Mouse (Mus musculus) kidney, postnatal 10 days (tissue): Measurements from ENCODE around the gene Caskin1.

Experiments
- DNase-seq: peaks from one replicate; pipeline ENCODE4 v3.0.0; 2021; ENCODE audit warnings: mixed read lengths

Caskin1 gene

GRCm38 (mm10) chr17:24533099-24533992 is 44.9 kb downstream of the Caskin1 start:
- DNase-seq = peak; percentile 91

DNA sequence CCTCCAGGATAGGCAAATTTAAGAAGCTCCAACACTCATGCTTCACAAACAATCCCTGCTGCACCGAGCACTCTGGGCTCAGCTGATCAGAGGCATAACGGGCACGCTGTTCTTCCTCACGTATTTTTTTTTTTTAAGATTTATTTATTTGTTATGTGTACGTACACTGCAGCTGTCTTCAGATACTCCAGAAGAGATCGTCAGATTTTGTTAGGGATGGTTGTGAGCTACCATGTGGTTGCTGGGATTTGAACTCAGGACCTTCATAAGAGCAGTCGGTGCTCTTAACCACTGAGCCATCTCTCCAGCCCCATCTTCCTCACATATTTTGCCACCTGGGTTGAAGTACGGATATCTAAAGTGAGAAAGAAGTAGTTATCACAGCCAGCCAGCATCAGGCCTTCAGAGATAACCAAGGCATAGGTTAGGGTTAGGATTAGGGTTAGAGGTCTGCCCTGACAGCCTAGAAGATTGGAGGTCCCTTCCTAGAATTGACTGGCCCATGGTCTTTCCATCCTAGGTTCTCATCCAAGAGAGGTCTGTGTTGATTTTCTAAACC is 45.8 kb downstream of the Caskin1 start, which contains the start of gene Rab26:
Rab26 (minus strand) TSS at position 51 of the 559 bp plus-strand sequence.
- DNase-seq = no peak

- no peak for DNase-seq
Observed at GRCm38 (mm10) chr17:24535300-24535699, 46.9 kb downstream of the Caskin1 start.

DNA sequence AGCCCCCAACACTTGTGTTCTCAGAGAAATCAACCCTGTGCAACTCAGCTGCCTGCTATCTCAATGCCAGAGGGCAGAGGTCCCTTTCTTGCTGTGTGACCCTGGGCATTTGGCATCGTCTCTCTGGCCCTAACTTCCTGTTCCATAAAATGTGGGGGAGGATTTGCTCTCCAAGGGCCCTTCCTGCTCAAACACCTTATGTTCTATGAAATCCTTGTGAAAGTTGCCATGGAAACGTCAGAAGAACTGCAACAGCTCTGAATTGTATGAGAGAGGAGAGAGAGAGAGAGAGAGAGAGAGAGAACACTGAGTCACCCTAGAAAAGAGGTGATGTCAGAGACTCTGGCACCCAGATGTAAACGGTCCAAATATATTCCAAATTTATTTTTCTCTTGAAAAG is 49.1 kb downstream of the Caskin1 start:
- DNase-seq = no peak

GRCm38 (mm10) chr17:24538950-24539349 is 50.5 kb downstream of the Caskin1 start:
- DNase-seq = peak; percentile 78

DNA sequence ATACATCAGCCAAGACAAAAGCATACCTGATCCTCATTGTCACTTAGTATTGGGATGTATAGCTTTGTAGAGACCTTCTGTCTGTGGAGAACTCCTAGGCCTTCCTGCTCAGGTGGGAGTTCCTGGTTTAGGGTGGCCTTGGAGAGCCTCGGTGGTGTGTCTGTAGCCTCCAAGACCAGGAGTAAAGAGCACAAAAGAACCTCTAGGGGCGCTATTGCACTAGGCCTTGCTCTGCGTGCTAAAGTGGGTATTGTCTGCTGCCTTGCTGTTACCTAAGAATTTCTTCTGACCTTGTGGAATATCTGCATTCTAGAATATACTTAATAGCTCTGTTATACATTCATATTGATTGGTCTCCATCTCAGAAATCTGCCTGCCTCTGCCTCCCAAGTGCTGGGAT is 52.0 kb downstream of the Caskin1 start:
- peak; percentile 69 for DNase-seq

- DNase-seq = no peak
Observed at GRCm38 (mm10) chr17:24544613-24545012, 56.2 kb downstream of the Caskin1 start.

- DNase-seq = no peak
Observed at GRCm38 (mm10) chr17:24545247-24545646, 56.8 kb downstream of the Caskin1 start.

DNA sequence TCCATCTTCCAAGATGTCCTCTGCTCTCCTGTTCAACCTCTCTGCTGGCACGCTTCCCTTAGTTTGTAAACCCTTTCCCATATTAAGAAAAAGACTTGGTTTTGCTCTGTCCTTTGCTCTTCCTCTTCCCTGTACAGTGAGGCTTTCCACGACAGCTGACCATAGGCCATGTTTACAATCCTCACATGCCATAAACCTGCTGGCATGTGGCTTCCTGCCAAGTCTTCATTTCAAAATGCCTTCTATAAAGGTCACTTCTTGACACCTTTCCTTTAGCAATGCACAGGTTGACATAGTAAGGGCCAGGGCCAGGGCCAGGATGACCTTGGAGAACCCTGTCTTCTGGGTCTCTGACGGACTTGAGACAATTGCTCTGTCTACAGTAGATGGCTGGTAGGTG is 57.8 kb downstream of the Caskin1 start:
- DNase-seq = no peak

DNA sequence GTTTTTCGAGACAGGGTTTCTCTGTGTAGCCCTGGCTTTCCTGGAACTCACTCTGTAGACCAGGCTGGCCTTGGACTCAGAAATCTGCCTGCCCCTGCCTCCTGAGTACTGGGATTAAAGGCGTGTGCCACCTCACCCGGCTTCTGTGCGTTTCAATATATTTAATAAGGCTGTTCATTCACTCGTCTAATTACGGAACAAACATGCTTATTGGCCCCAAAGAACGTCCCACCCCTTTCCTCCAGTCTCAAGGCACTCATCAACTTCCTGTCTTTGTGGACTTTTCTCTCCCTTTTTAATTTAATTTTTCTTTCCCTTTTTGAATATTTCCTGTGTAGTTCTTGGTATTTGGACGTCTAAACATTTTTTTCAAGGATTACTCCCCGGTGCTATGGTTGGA is 60.0 kb downstream of the Caskin1 start:
- DNase-seq = no peak

- peak; percentile 81 for DNase-seq
Observed at GRCm38 (mm10) chr17:24548921-24549617, 60.7 kb downstream of the Caskin1 start.

DNA sequence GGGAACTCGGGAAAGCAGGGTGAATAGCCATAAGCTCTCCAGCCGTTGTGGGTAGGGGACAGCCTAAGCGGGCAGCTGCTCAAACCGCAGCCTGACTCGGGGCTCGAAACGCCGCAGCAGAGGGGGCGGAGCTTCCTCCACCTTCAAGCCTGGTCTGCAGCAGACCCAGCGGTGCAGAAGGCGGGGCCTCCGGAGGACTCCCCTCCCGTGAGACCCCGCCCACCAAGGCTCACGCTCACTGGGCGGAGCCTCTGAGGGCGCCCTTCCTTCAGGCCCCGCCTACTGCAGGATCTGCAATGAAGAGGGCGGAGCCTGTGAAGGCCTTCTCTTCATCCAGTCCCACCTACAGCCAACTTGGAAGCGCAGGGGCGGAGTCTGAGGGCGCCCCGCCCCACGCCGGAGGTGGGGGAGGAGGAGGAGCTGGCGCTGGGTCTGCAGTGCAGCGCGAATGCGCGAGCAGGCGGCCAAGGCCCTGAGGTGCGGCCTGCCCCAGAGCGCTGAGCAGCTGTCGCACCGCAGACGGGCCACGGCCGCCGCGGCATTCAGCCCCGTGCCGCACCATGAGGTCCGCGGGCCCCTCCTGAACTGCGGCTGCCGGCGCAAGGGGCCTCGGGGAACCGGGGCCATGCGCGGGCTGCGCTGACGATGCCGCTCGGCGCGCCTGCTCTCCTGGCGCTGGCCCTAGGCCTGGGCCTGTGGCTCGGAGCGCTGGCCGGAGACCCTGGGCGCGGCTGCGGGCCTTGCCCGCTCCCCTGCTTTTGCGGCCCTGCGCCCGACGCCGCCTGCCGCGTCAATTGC is 61.4 kb downstream of the Caskin1 start, which contains the start of gene Pkd1:
Pkd1 (plus strand) TSS at position 217 of the 798 bp plus-strand sequence.
- DNase-seq = peak; percentile 99

GRCm38 (mm10) chr17:24550416-24551049 is 62.1 kb downstream of the Caskin1 start:
- peak; percentile 86 for DNase-seq

GRCm38 (mm10) chr17:24551050-24551444 is 62.6 kb downstream of the Caskin1 start:
- no peak for DNase-seq

DNA sequence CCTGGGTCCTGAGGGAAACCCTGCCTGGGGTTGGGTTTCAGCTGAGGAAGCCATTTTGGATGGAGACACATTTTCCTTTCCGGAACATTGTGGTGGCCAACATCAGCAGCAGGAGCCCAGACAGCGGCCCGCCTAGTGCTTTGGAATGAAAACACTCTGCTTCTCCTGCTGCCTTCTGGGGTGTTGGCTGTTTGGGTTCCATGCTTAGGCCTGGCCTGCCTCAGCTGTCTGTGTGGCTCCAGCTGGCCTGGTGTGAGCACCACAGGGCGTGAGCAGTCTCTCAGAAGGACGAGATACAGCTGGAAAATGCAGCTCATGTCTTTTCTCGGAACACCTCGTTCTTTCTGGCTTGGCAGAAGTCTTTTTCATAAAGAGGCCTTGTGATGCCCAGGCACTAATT is 68.7 kb downstream of the Caskin1 start:
- no peak for DNase-seq
